Mouse (Mus musculus) gastrocnemius, adult 18-20 months (tissue): ENCODE measurements around the gene Cyp4v3. TPM values are rescaled to one million over a fixed set of nuclear protein-coding genes. Genes with fewer than 3 reads are reported as not detected.

Source experiments
- DNase-seq: peaks from one replicate; pipeline ENCODE4 v3.0.0; 2021; ENCODE audit warnings: low spot score
- total RNA-seq, 2 experiments: library from RNA; stranded (reverse); gene quantifications; 2 replicates each; pipeline ENCODE4 v1.2.3; 2021

Gene Cyp4v3
- total RNA-seq, 2 experiments from 2014 or later, result 0.80 to 1.4 TPM

DNA sequence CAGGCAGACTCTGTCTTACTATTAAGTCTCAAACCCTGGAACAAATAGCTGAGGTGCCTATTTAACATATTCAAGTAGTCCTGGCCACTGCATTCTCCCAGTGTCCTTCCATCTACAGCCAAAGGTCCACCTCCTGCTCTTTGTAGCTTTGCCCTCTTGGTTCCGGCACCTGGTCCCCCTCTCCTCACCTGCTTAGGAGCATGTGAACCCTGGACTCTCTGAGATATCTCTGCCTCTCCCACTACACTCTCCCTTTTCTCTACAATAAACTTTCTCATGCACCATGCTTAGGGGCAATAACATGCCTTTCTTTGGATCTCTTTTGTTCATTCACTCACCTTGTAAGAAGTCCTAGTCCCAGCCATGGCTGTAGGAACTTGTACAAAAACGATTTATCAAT, 11.7 kb downstream of the Cyp4v3 start:
- DNase-seq, result no peak

DNA sequence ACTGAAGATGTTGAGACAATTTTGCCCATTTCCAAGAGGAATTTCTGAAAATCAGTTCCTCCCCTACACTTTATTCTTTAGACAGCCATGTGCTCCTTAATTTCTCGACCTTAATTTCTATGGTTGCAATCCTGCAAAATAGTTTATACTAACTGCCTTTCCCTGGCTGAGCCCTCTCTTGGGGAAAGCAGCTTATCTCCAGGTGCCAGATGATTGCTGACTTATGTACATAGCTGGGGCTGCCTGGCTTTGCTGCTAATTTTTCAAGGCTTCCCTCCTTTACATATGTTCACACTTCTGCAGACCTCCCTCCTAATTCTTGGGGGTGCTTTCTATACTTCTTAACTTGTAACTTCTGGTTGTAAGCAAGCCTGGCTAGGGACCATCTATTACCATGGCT, 12.1 kb downstream of the Cyp4v3 start:
- DNase-seq, result no peak

GRCm38 (mm10) chr8:45310967-45311366, 22.0 kb downstream of the Cyp4v3 start:
- DNase-seq, result no peak

GRCm38 (mm10) chr8:45308366-45308765, 24.6 kb downstream of the Cyp4v3 start, which contains the start of gene Gm45753:
Gene Gm45753, minus strand, starts transcription at chr8:45308466.
- no peak for DNase-seq

GRCm38 (mm10) chr8:45305479-45305878, 27.5 kb downstream of the Cyp4v3 start:
- DNase-seq, result no peak

DNA sequence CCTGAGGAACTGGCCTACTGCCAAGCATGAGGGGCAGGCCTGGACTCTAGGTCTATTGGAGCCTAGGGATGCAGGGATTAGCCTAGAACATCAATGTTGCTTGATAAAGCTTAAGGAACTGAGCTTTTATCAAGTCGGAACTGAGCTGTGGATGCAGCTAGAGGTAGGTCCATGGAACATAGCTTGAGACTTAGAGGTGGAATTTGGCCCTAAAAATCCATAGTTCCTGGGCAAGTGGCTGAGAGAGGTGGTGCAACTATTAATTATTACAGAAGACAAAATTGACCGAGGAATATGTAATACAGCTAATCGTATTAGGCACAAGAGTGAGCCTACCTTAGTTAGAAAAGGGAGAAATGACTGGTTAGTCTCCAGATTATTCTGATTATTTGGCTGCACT, 28.7 kb downstream of the Cyp4v3 start:
- no peak for DNase-seq

DNA sequence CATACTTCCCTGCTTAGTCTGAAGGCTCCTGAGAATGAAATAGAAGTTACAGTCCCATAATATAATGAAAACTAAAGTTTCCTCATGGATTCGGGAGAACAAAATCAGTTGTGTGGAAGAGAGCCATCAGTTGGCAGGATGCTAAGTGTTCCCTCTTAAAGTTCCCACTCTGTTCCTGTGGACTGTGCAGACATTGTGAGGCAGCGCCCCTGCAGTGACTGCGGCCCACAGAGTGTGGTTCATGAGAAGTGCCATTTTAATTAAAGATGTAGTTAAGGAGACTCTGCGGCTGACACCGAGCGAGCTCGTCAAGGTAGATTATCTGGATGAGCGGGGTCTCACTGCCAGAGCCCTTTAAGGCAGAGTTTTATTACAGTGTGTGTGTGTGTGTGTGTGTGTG, 30.6 kb downstream of the Cyp4v3 start:
- no peak for DNase-seq

DNA sequence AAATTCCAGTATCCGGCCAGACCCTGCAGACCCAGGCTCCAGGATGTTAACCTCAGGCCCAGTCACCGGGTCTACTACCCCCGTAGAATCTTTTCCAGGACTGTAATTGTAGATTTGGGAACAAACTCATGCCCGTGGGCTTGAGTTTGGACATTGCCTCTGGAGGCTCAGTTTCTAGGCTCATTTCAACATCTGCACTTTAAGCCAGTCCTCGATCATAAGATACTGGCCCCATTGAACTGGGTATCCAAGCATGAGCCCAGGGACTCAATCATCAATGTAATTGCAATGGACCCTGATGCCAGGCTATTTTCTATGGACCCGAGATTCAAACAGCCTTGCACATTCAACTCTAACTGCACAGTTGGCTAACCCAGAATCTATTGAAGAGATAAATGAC, 37.7 kb downstream of the Cyp4v3 start:
- no peak for DNase-seq

DNA sequence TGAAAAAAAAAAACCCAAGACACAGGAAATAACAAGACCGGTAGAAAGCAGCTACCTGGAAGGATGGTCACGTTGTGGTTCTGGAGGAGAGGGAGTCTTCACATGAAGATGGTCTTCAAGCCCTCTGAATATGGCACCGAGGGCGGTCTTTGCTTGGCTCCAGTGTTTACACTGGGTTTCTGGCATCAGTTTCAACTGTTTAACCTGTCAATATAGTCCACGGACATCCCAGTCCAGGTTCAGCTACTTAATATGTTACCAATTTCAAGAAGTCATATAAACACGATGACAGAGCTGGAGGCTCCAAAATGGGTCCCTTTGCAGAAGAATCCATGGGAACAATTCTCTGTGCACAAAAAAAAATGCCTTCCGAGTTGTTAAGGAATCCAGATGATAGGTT, 38.3 kb downstream of the Cyp4v3 start, which contains the start of gene Klkb1:
Gene Klkb1 (minus strand): TSS at position 173 of the 400 bp plus-strand sequence.
- no peak for DNase-seq

DNA sequence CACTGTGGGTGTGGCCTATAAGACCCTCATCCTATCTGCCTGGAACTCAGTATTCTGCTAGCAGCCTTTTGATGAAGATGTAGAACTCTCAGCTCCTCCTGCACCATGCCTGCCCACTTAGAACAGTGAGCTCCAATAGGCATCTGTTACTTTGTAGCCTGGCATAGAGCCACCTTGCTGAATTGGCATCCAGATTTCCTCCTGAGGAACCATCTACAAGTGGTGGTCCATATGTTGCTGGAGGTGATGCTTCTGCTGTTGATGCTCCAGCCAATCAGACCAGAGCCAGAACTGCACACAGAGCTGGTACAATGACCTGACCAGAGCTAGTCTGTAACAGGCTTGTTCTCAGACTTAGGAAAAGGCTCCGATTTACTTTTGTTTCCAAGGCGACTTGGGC, 41.2 kb downstream of the Cyp4v3 start:
- DNase-seq, result no peak

DNA sequence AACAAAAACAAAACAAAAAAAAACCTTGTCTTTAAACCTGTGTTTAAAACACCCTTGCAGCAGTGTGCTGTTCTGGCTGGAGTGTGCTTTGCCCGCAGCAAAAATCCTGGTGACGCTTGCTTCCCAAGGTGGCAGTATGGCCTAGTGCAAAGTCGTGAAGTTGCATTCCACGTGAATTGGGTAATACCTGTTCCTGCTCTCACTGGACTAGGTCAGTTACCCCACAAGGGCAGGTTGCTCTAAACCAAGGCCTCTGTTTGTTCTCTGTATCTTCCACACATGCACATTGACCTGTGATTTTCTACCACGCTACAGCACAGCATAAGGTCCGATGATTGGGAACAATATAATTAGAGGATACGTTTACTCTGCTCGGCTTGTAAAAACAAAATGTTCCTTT, 51.4 kb downstream of the Cyp4v3 start:
- no peak for DNase-seq

DNA sequence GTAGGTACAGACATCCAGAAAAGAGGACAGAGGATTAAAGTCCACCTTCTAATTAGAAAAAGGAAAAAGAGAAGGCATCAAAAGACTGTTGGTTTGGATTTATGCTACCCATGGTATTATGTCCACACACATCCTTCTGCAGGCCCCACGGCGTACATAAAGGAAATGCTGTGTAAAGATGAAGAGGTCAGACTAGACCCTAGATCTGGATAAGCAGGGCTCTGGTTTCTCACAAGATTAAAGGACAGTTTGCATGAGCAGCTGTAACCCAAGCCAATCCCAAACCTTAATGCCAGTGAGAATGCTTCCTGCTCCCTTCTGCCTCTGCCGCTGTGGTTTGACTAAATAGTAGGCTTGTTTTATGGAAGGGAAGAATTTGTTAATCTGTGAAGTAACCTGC, 55.6 kb downstream of the Cyp4v3 start:
- DNase-seq, result no peak

DNA sequence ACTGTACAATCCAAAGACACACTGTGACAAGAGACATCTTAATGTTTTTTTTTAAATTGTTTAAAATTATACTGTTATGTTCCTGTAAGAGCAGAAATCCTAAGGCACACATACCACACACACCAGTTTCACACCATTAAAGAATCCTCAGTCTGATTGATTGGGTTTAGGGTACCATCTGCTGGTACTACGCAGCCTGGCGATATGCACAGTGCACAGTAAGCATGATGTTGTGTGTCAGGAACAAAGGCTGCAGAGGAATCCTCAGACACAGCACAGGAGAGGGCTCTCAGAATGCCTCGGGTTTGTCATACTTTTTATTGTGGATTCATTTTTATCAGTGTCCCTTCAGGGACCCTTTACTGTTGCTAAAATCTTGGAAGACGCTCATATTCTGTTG, 58.7 kb downstream of the Cyp4v3 start:
- DNase-seq, result no peak

- DNase-seq, result no peak
Observed at GRCm38 (mm10) chr8:45269056-45269455, 64.0 kb downstream of the Cyp4v3 start.

- DNase-seq, result no peak
Observed at GRCm38 (mm10) chr8:45268485-45268884, 64.5 kb downstream of the Cyp4v3 start.

GRCm38 (mm10) chr8:45267611-45268391, 65.2 kb downstream of the Cyp4v3 start:
- DNase-seq, result no peak

DNA sequence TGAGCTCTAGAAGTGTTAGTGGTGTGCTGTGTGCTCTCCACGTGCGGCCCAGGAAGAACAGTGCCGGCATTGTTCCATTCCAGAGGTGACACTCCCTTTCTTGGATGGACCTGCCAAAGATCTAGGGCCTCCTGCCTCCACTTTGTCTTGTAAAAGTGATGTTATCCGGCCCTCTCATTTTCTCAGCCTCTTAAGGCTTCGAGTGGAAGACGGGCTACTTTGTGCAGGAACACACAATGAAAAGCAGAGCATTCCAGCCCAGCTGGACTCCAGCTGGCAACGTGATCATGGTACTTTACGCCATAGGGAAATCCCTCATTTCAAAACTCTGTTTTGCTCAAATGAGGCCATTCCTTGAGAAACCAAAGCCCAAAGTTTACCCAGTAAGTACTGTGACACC, 66.0 kb downstream of the Cyp4v3 start:
- DNase-seq, result no peak

DNA sequence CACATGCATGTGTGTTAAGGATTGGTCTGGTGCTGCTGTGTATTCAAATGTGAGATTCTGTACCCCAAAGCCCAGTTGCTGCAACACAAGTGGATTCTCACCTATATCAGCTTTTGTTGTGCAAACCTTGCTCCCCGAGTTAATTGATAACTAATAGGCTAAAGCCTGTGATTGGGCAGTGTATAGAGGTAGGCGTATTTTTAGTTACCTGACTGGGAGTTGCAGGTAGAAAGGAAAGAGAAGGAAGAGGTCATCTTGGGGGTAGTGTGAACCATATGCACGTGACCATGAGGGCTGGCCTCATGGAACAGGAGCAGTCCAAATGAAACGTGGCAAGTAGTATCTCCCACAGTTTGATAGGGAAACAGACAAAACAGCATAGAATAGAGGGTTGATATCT, 68.1 kb downstream of the Cyp4v3 start:
- no peak for DNase-seq

GRCm38 (mm10) chr8:45262851-45263250, 70.2 kb downstream of the Cyp4v3 start:
- no peak for DNase-seq

GRCm38 (mm10) chr8:45261920-45262319, 71.1 kb downstream of the Cyp4v3 start, which contains the start of gene F11:
Gene F11, minus strand, starts transcription at chr8:45262031.
- no peak for DNase-seq

DNA sequence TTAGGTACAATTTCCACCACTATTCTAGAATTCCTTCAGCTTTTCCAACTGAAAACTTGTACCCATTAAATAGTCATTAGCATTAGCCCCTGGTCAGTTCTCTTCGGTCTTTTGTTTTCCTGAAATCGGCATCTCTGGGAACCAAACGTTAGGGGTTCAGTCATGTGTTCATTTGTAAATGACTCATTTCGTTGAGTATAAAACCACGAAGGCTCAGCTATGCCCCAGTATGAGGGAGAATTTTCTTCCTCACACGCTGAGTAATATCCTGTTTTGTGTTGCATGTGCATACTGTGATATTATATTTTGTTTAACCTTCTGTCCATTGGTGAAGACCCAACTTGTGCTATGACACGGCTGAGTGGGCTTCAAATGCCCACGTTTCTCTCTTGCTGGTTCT, 74.6 kb downstream of the Cyp4v3 start:
- no peak for DNase-seq

DNA sequence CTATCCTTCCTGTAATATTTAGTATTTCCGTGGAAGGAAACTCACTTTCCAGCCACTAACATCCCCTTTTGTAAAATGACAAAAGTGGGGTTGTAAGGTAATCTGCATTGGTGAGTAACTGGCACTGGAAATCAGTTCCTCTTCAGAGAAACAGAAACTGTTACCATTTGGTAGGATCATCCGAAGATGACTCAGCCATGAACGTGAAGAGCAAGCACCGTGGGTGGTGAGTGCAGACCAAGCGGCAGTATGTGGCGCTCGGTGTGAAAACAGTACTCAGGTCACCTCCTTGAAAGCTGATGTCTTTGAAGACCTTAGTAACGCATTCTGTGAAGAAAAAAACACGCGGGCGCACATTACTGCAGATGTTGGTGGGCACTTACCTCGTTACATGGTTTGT, 78.0 kb downstream of the Cyp4v3 start:
- DNase-seq, result no peak
